Comparison of ENCODE assay signal across 8 mouse cellular contexts in genomic region chr2:72117138-72118011, GRCm38 (mm10).
DNase-seq lines count a peak whose midpoint lies in the region; ATAC-seq and TF ChIP-seq lines count a peak whose summit lies in the region.

No protein-coding gene starts in this region.

- no peaks in the 10 kb centered on the region for H3K9me3 ChIP-seq in MEL (replicated peaks; ENCODE audit: insufficient read depth, low read length)
- no peaks in the 10 kb centered on the region for H3K9me3 ChIP-seq in heart, embryonic 12.5 days (replicated peaks)

- DNase-seq in gastrocnemius, adult 18-20 months (ENCODE audit: low spot score): peak; percentile 18
- DNase-seq in gastrocnemius, postnatal 10 days: no peak
- peak; percentile 4 for DNase-seq in MEL (ENCODE audit: low read depth, low spot score)
- DNase-seq in kidney, postnatal 25 days: peak; percentile 86 to 90
- DNase-seq in thymus, postnatal 36 days: peak; percentile 31 to 58
- DNase-seq in cerebellum, adult 11-12 months: no peak
- no peak for DNase-seq in retina, postnatal 1 day

- no peak overlapping the region for H3K4me2 ChIP-seq in heart, embryonic 12.5 days

- TF ChIP-seq EP300 in MEL (IDR thresholded peaks at IDR 0.05; ENCODE audit: low read depth in 1 of 2, low read length in 2 of 2): no peak

- no peak overlapping the region for H3K4me3 ChIP-seq in MEL (ENCODE audit: control insufficient read depth in 1 of 2, insufficient read depth in 1 of 2, low read depth in 2 of 2, low read length in 2 of 2)
- H3K4me3 ChIP-seq in heart, embryonic 12.5 days: no peak overlapping the region

- 27% methylated on average over 15 of the region's 15 CpGs for whole genome bisulfite sequencing in heart, embryonic 12.5 days

- H3K9ac ChIP-seq in MEL (ENCODE audit: control insufficient read depth, low read depth, low read length, poor library complexity, severe bottlenecking): no peak overlapping the region
- H3K9ac ChIP-seq in heart, embryonic 12.5 days: no peak overlapping the region

- ATAC-seq in heart, embryonic 12.5 days (ENCODE audit: insufficient number of reproducible peaks, low FRiP score): peak; percentile 59; the same call in 1 of the 2 replicates

- no peak for TF ChIP-seq POLR2A in MEL (IDR thresholded peaks at IDR 0.05; ENCODE audit: control insufficient read depth in 1 of 2, insufficient read depth in 1 of 2, low read depth in 1 of 2, low read length in 2 of 2, poor library complexity in 1 of 2)

- 0 out of 4 replicates have a peak, but pooled peaks cover 0 to 2% of the 10 kb centered on the region in 2 experiments for H3K4me1 ChIP-seq in MEL (ENCODE audit: control insufficient read depth in 1 of 2, insufficient read depth in 2 of 2, low read length in 2 of 2)
- peaks cover 28% of the 10 kb centered on the region for H3K4me1 ChIP-seq in heart, embryonic 12.5 days (replicated peaks)

- TF ChIP-seq CTCF in MEL (IDR thresholded peaks at IDR 0.05 in 2 of 3, conservative IDR thresholded peaks at IDR 0.05 in 1 of 3; ENCODE audit: control insufficient read depth in 1 of 3, insufficient read depth in 1 of 3, low read depth in 2 of 3, low read length in 3 of 3, poor library complexity in 1 of 3, severe bottlenecking in 1 of 3): no peak

- no peaks in the 10 kb centered on the region for H3K79me2 ChIP-seq in MEL (ENCODE audit: control insufficient read depth, insufficient read depth, low read length, poor library complexity)

- TF ChIP-seq RAD21 in MEL (IDR thresholded peaks at IDR 0.05; ENCODE audit: low read depth, low read length): no peak

- no peak overlapping the region for H3K27ac ChIP-seq in MEL (ENCODE audit: control insufficient read depth, low read depth, low read length)
- H3K27ac ChIP-seq in heart, embryonic 12.5 days (ENCODE audit: poor library complexity, severe bottlenecking): peak overlapping the region; percentile 18; the same call in 1 of the 2 replicates

- no peaks in the 10 kb centered on the region for H3K36me3 ChIP-seq in MEL (ENCODE audit: control insufficient read depth in 1 of 2, insufficient read depth in 2 of 2, low read length in 2 of 2)
- H3K36me3 ChIP-seq in heart, embryonic 12.5 days: no peaks in the 10 kb centered on the region

- 0 out of 4 replicates have a peak, but pooled peaks cover 0 to 2% of the 10 kb centered on the region in 2 experiments for H3K27me3 ChIP-seq in MEL (ENCODE audit: control insufficient read depth in 1 of 2, insufficient read depth in 2 of 2, low read length in 2 of 2)
- H3K27me3 ChIP-seq in heart, embryonic 12.5 days (replicated peaks): no peaks in the 10 kb centered on the region

TF ChIP-seq in MEL, 35 proteins besides CTCF, POLR2A, EP300 and RAD21:
- no peak for TF ChIP-seq POLR2AphosphoS5 (IDR thresholded peaks at IDR 0.05; ENCODE audit: borderline replicate concordance, low read depth, low read length)
- no peak for TF ChIP-seq GABPA (IDR thresholded peaks at IDR 0.05; ENCODE audit: low read depth, low read length)
- no peak for TF ChIP-seq HCFC1 (IDR thresholded peaks at IDR 0.05; ENCODE audit: low read depth, low read length)
- TF ChIP-seq TCF12 (IDR thresholded peaks at IDR 0.05; ENCODE audit: low read depth, low read length): no peak
- no peak for TF ChIP-seq E2F4 (IDR thresholded peaks at IDR 0.05; ENCODE audit: borderline replicate concordance, low read depth, low read length)
- TF ChIP-seq POLR2AphosphoS2 (IDR thresholded peaks at IDR 0.05; ENCODE audit: low read length): no peak
- TF ChIP-seq ZC3H11A (IDR thresholded peaks at IDR 0.05; ENCODE audit: low read depth, low read length): no peak
- TF ChIP-seq JUND (IDR thresholded peaks at IDR 0.05; ENCODE audit: low read depth, low read length): no peak

Comparison
In these comparisons a context has a peak if more than half of its experiments do, and no peak if none do; other contexts are left out.
1. DNase-seq: peak in gastrocnemius, adult 18-20 months (single experiment), MEL (single experiment), kidney, postnatal 25 days (2 of 2) and thymus, postnatal 36 days (2 of 2); none in gastrocnemius, postnatal 10 days (single experiment), cerebellum, adult 11-12 months (single experiment) and retina, postnatal 1 day (single experiment).